Mouse (Mus musculus) embryonic facial prominence, embryonic 12.5 days (tissue): Measurements from ENCODE around the gene Angpt4. TPM values are rescaled to one million over a fixed set of nuclear protein-coding genes. Genes with fewer than 3 reads are reported as not detected.
A peak's percentile ranks its signal among the peaks of the same experiment; 100 is the strongest.

Experiments used
- ATAC-seq: fragments of 200-750 bp; cut with Nextera tagmentation; 2 replicates; pipeline ENCODE4 v1.8.0; 2017; ENCODE audit not compliant: insufficient number of reproducible peaks, insufficient read depth, low FRiP score, low TSS enrichment
- H3K27ac ChIP-seq: fragments of 300-500 bp; sonication (generic); 2 replicates; pipeline ENCODE4 v1.5.1; 2016; ENCODE audit warnings: mild to moderate bottlenecking
- H3K27me3 ChIP-seq: fragments of 300-500 bp; sonication (generic); 2 replicates; pipeline ENCODE4 v1.6.1; 2016; ENCODE audit warnings: mild to moderate bottlenecking, moderate library complexity
- H3K36me3 ChIP-seq: fragments of 300-500 bp; sonication (generic); 2 replicates; pipeline ENCODE4 v1.6.1; 2016; ENCODE audit warnings: mild to moderate bottlenecking
- H3K4me1 ChIP-seq: fragments of 300-500 bp; sonication (generic); 2 replicates; pipeline ENCODE4 v1.6.1; 2016
- H3K4me2 ChIP-seq: fragments of 300-500 bp; sonication (generic); replicated peaks from 2 replicates; pipeline ENCODE4 v1.6.1; 2016; ENCODE audit warnings: mild to moderate bottlenecking, moderate library complexity
- H3K4me3 ChIP-seq: fragments of 300-500 bp; sonication (generic); 2 replicates; pipeline ENCODE4 v1.5.1; 2016; ENCODE audit warnings: mild to moderate bottlenecking
- H3K9ac ChIP-seq: fragments of 300-500 bp; sonication (generic); 2 replicates; pipeline ENCODE4 v1.6.1; 2016; ENCODE audit warnings: mild to moderate bottlenecking, moderate library complexity
- H3K9me3 ChIP-seq: fragments of 300-500 bp; sonication (generic); 2 replicates; pipeline ENCODE4 v1.6.1; 2016; ENCODE audit warnings: mild to moderate bottlenecking, moderate library complexity
- WGBS: fragments of 180-500 bp; shearing (Covaris S2); methylation state at CpG from one replicate; pipeline ENCODE4 v1.1.7; 2016; 5-methylcytosine and 5-hydroxymethylcytosine counted together
- polyA plus RNA-seq: library from polyadenylated mRNA; unstranded; fragments of >200 nt; fragmentation: Nextera tagmentation; extraction: Ambion mirVana; gene quantifications from 2 replicates; pipeline ENCODE4 v1.2.1, GENCODE M21; 2016

Angpt4 gene
- polyA plus RNA-seq, 1 experiment from 2014 or later = 0.28 TPM

DNA sequence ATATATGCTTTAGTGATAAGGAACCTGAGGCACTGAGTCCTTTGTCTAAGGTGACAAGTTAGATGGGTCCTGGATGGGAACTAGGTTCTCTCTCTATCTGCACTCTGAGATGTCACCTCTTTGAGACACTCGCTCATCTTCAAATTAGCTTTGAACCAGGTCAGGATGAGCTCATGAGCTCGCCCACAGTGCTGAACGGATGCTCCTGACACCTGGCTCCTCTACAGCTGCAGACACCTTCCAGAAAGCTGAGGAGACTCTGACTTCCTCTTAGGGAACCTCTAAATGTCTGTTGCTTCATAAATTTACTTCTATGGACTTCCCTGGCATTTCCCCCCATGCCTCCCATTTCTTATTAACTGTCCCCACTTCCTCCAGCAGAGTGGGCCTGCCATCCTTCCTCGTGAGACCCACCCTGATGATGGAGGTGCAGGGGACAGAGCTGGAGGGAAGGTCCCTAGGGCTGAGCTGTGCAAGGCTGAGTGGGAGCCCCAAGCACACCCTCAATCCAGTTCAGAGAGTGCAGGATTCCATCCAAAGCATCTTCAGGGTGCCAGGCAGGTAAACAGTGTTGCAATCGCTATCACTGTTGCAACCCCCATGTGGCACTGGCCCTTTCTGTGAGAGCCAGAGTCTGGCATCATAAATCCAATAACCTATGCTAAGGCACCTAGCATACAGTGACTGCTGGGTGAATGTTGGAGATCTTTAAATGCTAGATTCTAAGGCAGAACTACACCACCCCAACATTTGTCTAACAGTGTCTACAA is 28.8 kb downstream of the Angpt4 start:
- no peaks in the 10 kb centered on the region for H3K36me3 ChIP-seq
- H3K9me3 ChIP-seq = no peaks in the 10 kb centered on the region
- no peak overlapping the region for H3K9ac ChIP-seq
- H3K4me2 ChIP-seq = no peak overlapping the region
- H3K27me3 ChIP-seq = no peaks in the 10 kb centered on the region; the same call in 1 of the 2 replicates
- no peak for ATAC-seq
- no peak overlapping the region for H3K27ac ChIP-seq
- no peak overlapping the region for H3K4me3 ChIP-seq
- WGBS = 70% methylated on average over 5 of the region's 5 CpGs
- peaks cover 5% of the 10 kb centered on the region; the same call in 1 of the 2 replicates for H3K4me1 ChIP-seq

DNA sequence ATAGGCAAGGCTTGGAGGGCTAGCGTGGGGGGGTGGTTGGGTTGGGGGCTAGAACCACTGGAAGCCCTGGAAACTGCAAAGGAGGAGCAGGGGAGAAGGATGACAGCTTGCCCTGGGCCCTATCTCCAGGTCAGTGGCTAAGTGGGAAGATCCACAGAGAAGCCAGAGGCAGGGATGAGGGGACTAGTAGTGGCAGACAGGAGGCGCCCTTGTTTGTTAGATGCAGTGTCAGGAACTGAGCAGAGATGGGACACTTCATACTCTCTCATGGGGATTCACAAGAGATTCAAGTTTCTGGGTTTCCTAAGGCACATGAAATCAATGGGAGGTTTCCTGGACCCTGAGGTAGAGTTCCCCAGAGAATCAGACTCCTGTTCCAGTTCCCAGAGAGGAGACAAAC is 30.3 kb downstream of the Angpt4 start:
- no peak for ATAC-seq
- H3K27me3 ChIP-seq = no peaks in the 10 kb centered on the region; the same call in 1 of the 2 replicates
- H3K4me2 ChIP-seq = no peak overlapping the region
- H3K9me3 ChIP-seq = no peaks in the 10 kb centered on the region
- no peaks in the 10 kb centered on the region for H3K36me3 ChIP-seq
- peaks cover 5% of the 10 kb centered on the region; the same call in 1 of the 2 replicates for H3K4me1 ChIP-seq
- no peak overlapping the region for H3K27ac ChIP-seq
- H3K9ac ChIP-seq = no peak overlapping the region
- no peak overlapping the region for H3K4me3 ChIP-seq
- WGBS = 28% methylated on average over 2 of the region's 2 CpGs

DNA sequence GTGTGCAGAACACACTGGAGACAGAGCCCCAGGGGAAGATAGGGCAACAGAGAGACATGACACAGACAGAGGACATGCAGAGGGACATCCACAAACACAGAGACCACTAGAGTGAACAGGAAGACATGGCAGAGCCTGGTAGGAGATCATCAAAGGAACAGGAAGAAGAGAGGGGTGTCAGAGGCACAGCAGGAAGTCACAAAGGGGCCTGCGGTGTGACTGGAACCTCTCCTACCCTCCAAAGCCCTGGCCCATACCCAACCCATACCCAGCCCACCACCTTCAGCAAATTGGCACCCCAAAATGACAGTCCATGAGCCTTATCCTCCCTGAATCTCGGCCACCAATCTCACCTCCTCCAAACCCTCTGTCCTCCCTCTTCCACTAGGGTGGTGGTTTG is 33.1 kb downstream of the Angpt4 start:
- Histone ChIP-seq H3K9me3 (no peaks in the 10 kb centered on the region), H3K27me3 (no peaks in the 10 kb centered on the region; the same call in 1 of the 2 replicates), H3K9ac (no peak overlapping the region), H3K27ac (no peak overlapping the region), H3K36me3 (no peaks in the 10 kb centered on the region), H3K4me3 (no peak overlapping the region), H3K4me1 (no peaks in the 10 kb centered on the region), H3K4me2 (no peak overlapping the region)
- WGBS = 69% methylated on average over 2 of the region's 2 CpGs
- no peak for ATAC-seq

DNA sequence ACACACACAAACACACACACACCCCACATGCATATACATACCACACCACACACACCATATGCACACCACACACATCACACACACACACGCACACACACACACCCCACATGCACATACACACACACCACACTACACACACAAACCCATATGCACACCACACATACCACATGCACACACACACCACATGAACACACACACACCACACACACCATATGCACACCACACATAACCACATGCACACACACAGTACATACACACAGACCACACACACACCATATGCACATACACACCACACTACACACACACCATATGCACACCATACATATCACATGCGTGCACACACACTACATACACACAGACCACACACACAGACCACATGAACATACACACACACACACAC is 36.6 kb downstream of the Angpt4 start:
- no peak; the same call in 1 of the 2 replicates for ATAC-seq
- H3K27ac ChIP-seq = no peak overlapping the region
- H3K9ac ChIP-seq = no peak overlapping the region
- no peaks in the 10 kb centered on the region for H3K9me3 ChIP-seq
- no peaks in the 10 kb centered on the region for H3K27me3 ChIP-seq
- no peaks in the 10 kb centered on the region for H3K4me1 ChIP-seq
- WGBS = 90% methylated on average over 2 of the region's 2 CpGs
- no peak overlapping the region for H3K4me3 ChIP-seq
- H3K4me2 ChIP-seq = no peak overlapping the region
- no peaks in the 10 kb centered on the region for H3K36me3 ChIP-seq

DNA sequence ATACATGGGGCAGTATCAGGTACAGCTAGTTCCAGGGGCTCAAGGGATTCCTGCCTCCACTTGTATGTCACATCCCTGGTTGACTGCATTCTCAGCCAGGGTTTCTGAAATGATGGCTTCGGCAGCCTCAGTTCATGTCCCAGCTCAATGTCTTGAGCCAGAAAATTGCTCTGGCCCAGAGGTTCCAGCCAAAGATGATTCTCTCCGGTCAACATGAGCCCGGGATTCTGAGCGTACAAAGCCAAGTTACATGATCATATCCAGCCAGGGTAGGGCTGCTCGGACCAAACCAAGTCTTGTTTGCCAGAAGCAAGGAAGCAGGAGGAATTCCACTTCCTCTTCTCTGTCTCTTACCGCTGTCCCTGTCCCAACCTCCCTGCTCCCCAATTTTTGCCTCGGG is 37.3 kb downstream of the Angpt4 start:
- ATAC-seq = no peak

DNA sequence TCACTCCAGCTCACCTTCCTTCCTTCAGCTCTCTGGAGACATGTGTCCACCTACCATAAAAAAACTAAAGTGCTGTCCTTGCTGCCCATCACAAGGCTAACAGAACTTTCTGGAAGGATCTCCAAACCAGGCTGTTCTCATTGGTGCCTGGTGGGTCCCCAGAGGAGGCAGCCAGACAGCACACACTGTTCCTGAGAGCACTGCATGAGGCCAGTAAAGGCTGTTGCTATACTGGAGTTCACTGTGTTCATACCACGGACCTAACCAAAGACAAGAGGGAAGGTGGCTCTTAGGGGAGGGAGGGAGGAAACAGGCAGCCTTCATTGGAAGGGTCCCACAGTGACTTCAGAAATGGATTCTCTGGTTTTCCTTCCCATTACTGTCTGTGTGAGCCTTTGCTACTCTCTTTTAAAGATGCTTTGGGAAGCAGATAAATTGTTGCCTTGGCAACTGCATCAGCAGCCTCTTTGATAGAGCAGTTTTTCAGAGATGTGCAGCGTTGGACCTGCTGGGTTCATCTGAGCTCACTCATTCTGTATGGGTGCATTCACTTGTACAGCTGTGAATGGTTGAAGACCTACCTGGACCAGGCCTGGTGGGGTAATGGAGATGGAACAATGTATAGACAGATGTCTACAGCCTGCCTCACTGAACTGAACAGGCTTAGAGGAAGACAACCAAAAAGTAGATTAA is 38.2 kb downstream of the Angpt4 start:
- H3K9me3 ChIP-seq = no peaks in the 10 kb centered on the region
- H3K36me3 ChIP-seq = no peaks in the 10 kb centered on the region
- no peaks in the 10 kb centered on the region for H3K4me1 ChIP-seq
- no peak overlapping the region for H3K27ac ChIP-seq
- no peaks in the 10 kb centered on the region for H3K27me3 ChIP-seq
- no peak overlapping the region for H3K4me3 ChIP-seq
- ATAC-seq = no peak
- no peak overlapping the region for H3K4me2 ChIP-seq
- H3K9ac ChIP-seq = no peak overlapping the region
- 81% methylated on average over 2 of the region's 2 CpGs for WGBS

More for the DNA sequence above, 37.3 kb downstream of the Angpt4 start:
- Histone ChIP-seq H3K9me3 (no peaks in the 10 kb centered on the region), H3K4me1 (no peaks in the 10 kb centered on the region), H3K4me2 (no peak overlapping the region), H3K9ac (no peak overlapping the region), H3K27me3 (no peaks in the 10 kb centered on the region), H3K36me3 (no peaks in the 10 kb centered on the region), H3K4me3 (no peak overlapping the region), H3K27ac (no peak overlapping the region)
- 79% methylated on average over 7 of the region's 7 CpGs for WGBS

DNA sequence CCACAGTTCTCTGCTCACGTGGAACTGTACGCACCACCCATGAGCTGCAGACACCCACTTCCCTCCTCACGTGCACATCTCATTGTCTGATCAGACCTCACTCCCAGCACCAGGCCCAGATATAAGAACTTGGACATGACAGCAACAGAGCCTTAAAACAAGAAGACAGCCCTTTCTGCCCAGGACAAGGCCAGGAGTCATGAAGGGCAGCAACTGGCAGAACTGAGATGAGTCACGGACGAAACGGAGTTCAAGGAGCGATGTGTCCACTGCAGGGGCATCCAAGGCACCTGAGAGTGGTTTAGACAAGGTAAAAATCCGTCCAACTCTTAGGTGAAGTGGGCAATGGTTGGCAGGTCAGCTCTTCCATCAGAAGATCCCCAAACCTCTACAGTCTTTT is 42.7 kb downstream of the Angpt4 start:
- WGBS = 87% methylated on average over 8 of the region's 8 CpGs
- Histone ChIP-seq H3K4me3 (no peak overlapping the region), H3K27ac (no peak overlapping the region), H3K9me3 (no peaks in the 10 kb centered on the region), H3K27me3 (no peaks in the 10 kb centered on the region), H3K4me1 (no peaks in the 10 kb centered on the region), H3K9ac (no peak overlapping the region), H3K36me3 (no peaks in the 10 kb centered on the region), H3K4me2 (no peak overlapping the region)
- no peak for ATAC-seq

DNA sequence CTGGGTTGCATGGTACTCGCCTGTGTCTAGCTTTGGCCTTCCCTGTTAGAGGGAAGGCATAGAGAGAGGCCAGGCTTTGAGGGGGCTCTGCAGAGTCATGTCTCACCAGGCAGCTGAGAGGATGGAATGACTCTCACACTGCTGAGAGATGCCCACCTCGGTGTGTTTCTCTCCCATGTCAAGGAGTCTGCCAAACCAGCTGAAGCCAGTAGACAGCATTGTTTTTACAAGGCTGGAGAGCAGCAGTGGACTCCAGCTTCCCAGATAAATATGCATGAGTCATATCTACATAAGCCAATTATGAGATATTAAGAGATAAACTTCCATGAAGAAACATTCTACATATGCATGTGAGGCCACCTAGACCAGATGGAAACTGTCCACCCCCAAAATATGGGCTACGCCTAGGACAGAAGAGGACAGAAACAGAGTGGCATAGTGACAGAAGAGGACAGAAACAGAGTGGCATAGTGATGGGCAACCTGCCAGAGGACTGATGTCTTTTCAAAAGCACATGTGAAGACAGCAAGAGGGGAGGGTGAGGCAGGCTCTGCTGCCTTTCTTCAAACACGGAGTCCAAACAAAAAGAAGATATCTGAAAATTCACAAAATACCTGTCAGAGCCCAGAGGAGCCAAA is 45.6 kb downstream of the Angpt4 start:
- WGBS = 75% methylated on average over 4 of the region's 4 CpGs
- H3K36me3 ChIP-seq = no peaks in the 10 kb centered on the region
- no peak overlapping the region for H3K4me2 ChIP-seq
- no peak overlapping the region for H3K9ac ChIP-seq
- no peak for ATAC-seq
- H3K4me1 ChIP-seq = 0 out of 2 replicates have a peak, but pooled peaks cover 3% of the 10 kb centered on the region
- no peaks in the 10 kb centered on the region for H3K9me3 ChIP-seq
- no peak overlapping the region for H3K4me3 ChIP-seq
- 0 out of 2 replicates have a peak, but pooled peaks cover 4% of the 10 kb centered on the region for H3K27me3 ChIP-seq
- no peak overlapping the region for H3K27ac ChIP-seq

DNA sequence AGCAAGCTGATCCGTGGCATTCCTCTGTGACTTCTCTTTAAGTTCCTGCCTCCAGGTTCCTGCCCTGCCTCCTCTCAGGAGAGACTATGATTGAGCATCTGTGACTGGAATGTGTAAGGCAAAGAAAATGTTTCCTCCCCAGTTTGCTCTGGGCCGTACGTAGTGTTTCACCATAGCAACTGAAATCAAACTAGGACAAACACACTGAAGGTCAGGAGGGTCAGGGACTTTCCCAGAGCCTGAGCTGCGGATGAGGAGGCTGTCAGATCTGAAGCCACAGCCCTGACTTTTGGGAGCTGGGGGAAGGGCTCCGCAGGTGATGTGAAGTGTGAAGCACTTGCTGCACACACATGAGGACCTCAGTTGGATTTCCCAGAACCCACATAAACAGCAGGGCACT is 48.3 kb downstream of the Angpt4 start:
- Histone ChIP-seq H3K4me1 (peaks cover 24% of the 10 kb centered on the region), H3K9ac (no peak overlapping the region), H3K4me3 (no peak overlapping the region), H3K27ac (no peak overlapping the region), H3K36me3 (no peaks in the 10 kb centered on the region), H3K4me2 (no peak overlapping the region), H3K27me3 (0 out of 2 replicates have a peak, but pooled peaks cover 4% of the 10 kb centered on the region), H3K9me3 (no peaks in the 10 kb centered on the region)
- no peak for ATAC-seq
- WGBS = 23% methylated on average over 5 of the region's 5 CpGs

DNA sequence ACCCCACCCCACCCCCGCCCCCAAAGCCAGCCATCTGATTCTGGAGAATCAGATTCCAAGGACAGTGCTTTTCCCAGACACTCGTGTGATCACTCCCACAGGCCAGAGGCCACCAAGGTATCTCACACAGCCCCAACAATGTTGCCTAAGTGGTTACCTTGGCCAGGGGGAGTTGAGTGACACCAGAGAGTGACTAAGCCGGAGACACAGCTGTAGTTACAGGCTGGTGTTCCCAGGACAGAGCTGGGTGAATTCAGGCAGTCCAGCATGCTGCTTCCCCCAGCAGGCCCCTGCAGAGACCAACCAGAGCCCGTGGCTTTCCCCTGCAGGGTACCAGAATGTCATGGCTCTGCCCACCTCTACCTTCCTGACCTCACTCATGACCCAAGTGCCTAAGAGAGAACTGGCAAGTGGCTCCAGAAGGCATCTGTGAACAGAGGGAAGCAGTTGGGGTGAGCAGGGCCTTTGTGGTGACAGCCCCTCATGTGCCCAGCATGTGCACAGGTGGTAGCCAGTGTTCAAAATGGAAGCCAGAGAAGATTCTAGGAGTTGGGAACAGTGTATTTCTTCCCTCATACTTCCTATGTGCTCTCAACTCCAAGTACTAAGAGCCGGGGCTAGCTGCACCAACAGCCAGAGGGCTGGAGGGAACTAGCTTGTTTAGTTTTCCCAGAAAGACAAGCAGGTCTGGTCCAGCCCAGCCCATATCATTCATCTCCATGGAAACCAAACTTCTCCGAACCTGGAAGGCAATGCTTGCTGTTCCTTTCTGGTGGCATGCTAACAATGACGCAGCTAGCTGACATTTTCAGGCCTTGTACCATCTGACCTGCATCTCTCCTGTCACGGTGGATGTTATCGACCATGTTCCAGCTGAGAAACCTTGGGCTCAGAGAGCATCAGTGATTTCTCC is 50.5 kb downstream of the Angpt4 start:
- H3K9me3 ChIP-seq = no peaks in the 10 kb centered on the region
- no peaks in the 10 kb centered on the region for H3K36me3 ChIP-seq
- no peak overlapping the region for H3K4me2 ChIP-seq
- H3K4me1 ChIP-seq = peaks cover 28% of the 10 kb centered on the region
- H3K27ac ChIP-seq = peak overlapping the region; percentile 33; the same call in 1 of the 2 replicates
- ATAC-seq = no peak
- H3K9ac ChIP-seq = no peak overlapping the region
- no peak overlapping the region for H3K4me3 ChIP-seq
- 0 out of 2 replicates have a peak, but pooled peaks cover 4% of the 10 kb centered on the region for H3K27me3 ChIP-seq
- 39% methylated on average over 9 of the region's 9 CpGs for WGBS

DNA sequence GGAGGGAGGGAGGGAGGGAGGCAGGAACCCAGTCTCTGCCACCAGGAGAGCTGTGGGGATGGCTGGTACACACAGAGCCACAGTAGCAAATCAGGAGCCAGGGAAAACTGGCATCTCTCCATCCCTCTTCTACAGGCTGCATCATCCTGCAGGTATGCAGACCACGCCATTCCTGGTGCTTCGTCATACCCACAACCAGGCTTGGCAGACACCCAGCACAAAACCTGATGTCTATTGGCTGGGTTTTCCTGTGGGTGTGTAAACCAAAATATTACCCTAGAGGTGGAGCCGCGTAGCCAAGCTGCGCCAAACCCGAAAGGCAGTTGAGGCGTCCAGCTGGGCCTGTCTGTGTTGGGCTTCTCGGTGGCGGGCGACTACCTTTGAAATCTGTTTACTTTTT is 51.5 kb downstream of the Angpt4 start:
- no peak for ATAC-seq

More for the DNA sequence above, 51.5 kb downstream of the Angpt4 start:
- Histone ChIP-seq H3K9me3 (no peaks in the 10 kb centered on the region), H3K4me1 (peaks cover 31% of the 10 kb centered on the region), H3K4me2 (no peak overlapping the region), H3K27me3 (0 out of 2 replicates have a peak, but pooled peaks cover 4% of the 10 kb centered on the region), H3K36me3 (no peaks in the 10 kb centered on the region), H3K9ac (no peak overlapping the region), H3K27ac (no peak overlapping the region), H3K4me3 (no peak overlapping the region)
- WGBS = 57% methylated on average over 10 of the region's 10 CpGs
